Mouse (Mus musculus) telencephalon, adult 2 months (tissue): Measurements from ENCODE around the gene Ap3b1.

Experiments used
- DNase-seq: peaks from one replicate; pipeline ENCODE4 v3.0.0-alpha.2; 2011; ENCODE audit warnings: low read depth, low spot score

Gene Ap3b1

DNA sequence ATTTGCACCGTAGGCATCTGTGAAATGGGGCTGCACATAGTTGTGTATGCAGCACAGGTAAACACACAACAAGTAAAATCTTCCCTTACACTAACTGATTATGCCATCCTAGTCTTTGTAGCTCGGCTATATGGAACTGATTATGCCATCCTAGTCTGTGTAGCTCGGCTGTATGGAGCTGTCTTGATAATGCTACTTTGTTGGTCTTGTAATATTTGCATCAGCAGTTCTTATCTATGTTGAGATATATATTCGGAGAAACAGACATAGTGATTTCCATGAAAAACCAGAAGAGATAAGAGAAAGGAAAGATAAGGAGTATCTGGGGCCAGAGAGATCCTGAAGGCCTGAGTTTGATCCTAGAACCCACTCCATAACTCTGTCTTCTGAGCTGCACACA is 178.6 kb downstream of the Ap3b1 start:
- no peak for DNase-seq

DNA sequence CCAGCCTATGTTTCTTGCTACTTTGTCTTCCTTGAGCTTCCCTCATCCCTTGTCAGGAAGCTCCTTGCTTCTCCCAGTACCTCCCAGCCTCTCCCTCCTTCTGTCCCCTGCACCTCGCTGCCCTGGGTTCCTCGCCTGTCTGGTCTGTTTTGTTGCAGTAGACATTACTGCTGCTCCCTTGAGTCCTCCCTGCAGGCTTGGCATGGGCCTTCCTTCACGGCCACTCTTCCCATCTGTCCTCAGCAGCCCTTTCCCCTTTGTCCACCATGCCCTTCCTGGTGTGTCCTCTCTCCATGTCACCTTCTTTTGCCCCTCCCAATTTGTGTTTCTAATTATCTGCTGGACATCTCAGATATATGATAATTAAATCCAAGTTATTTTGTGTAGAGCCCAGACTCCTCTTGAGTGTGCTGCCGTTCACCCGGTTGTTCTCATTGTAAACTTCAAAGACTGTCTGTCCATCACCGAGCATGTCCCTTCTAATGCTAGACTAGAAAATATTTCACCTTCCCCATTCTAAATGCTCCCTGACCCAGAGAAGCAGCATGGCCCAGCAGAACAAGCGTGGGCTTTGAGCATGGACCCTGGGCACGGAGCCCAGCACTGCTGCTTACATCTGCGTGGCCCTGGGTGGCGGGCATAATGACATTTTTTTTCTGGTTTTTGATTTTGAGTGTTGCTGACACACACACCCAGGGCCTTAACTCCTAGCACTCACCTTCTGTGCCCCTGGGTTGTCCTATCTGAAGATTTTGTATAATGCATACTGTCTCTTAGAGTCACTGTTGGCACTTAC is 181.3 kb downstream of the Ap3b1 start:
- DNase-seq = no peak

DNA sequence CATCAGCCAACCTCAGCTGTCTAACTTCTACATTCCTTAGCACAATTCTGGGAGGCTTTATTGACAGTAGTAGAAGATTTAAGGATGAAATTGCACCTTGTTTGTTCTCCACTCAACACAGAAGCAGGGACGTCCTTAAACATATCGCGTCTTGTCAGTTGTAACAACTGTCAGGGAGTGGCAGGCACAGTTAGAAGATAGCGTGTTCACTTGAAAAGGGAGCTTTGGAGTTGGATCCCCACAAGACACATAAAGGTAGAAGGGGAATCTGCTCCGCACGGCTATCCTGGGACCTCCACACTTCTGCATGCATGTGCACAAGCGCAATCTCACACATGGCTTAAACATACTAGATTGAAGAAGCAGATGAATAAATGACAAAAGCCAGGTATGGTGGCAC is 183.3 kb downstream of the Ap3b1 start:
- DNase-seq = no peak

DNA sequence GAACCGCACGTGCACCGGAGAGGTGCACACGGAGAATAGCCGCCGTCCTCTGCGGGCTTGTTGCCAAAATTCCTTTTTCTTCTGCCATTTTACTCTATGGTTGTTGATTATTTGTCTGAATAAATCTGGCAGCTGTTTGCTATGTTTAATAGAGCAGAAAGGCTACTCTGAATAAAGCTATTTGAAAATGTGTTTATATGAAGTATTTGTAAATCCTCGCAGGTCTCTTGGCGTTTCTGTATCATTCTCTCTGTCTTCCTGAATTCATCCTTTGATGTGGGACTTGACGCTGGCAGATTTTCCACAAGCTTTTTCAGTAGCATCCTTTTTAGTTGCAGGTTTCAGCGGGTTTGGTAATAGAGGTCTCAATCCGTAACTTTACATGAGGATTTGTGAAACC is 185.5 kb downstream of the Ap3b1 start:
- no peak for DNase-seq

DNA sequence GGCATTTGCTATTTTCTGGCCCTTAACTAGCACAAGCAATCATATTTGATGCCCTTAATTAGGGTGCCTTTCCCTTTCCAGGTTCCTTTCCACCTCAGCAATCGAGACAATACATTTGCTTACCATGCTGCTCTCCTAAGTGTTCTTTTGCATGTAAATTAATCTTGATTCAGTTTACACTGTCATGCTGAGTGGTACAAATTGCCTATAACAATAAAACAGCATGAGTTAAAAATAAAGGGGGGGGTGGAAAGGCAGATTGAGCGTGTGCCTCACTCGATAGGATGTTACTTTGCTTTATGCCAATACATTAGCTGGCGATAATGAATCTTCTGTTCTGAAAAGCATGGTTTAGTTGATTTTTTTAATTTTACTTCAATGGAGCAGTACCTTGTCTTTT is 187.0 kb downstream of the Ap3b1 start:
- no peak for DNase-seq

DNA sequence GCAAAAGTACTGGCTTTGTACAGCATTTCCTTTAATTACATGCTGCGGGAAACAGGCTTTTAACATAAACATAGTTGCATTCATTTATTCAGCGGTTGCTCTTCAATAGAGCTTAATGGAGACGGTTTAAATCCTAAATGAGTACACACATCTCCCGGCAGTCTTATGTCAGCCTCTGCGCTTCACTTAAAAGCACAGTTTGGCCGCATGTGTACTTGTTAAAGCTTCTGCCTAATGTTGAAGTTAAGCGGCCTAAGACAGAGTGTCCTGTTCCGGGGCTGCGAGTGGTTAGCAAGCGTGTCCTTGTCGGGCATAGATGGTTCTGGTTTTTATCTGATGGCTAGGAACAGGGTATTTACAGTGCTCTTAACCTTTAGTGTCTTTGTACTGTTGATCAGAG is 187.5 kb downstream of the Ap3b1 start:
- no peak for DNase-seq

DNA sequence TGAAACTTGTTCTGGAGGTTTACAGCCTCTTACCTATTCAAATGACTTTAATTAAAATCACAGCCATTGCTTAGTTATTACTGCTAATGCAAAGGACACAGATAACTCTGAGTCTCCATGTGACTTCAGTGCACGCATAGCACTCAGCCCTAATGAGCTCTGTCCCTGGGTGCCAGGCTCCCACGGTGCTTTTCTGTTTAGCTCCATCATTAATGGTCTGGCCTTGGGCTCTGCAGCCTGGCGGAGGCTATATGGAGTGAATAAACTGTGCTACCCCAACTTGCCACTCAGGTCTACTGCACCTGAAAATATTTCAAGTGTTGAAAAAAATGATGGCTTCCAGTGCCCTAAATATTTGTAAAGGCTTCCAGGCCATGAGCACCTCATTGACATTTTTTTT is 190.8 kb downstream of the Ap3b1 start:
- no peak for DNase-seq

DNA sequence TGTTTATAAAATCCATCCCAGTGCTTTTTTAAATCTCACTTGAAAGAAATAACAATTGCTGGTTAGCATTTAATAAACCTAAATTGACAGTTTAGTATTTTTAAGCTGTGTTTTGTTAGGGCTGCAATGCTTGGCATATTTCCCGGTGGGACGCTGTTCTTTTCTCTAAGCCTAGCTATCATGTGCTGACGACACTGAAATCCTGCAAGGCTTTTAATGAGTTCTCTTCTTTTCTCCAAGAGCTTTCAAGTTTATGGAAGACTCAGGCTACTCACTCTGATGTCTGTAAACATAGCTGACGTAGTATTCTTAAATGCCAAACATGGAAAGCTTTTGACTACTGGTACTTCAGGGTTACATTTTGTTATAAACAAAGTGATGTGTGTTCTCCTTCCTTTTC is 191.3 kb downstream of the Ap3b1 start:
- no peak for DNase-seq

DNA sequence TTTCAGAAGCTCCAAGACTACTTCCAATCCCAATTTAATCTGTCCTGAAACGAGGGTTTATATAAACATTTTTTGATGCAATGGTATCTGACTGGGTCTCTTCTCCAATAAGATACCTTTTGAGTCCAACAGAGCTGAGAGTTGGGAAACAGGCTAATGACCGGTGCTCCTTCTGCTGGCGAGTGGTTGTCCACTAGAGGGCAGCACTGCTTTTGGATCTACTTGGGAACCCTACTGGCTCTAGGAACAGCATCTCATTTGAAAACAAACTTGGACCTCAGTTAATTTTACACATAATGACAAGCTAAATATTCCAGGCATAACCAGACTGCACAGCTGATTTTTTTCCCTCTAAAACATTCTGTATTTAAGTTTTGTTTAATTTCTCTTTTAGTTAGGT is 201.3 kb downstream of the Ap3b1 start:
- peak; percentile 56 for DNase-seq

DNA sequence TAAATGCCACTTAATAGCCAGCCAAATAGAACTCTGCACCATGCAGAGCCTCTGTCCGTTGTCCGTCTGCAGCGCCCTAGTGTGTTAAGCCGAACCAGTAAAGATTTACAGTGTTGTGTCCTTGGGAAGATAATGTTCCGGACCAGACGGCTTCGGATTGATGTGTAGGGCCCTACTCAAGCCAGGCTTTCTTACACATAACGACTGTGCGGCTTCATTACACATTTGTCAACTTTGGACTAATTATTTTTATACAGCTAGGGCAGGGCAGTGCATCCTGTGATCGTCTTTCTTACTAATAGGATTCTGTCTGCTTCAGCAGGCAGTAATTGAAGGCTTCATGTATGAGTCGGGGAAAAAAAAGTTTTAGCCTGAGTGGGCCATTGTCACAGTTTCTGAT is 202.1 kb downstream of the Ap3b1 start:
- DNase-seq = no peak

DNA sequence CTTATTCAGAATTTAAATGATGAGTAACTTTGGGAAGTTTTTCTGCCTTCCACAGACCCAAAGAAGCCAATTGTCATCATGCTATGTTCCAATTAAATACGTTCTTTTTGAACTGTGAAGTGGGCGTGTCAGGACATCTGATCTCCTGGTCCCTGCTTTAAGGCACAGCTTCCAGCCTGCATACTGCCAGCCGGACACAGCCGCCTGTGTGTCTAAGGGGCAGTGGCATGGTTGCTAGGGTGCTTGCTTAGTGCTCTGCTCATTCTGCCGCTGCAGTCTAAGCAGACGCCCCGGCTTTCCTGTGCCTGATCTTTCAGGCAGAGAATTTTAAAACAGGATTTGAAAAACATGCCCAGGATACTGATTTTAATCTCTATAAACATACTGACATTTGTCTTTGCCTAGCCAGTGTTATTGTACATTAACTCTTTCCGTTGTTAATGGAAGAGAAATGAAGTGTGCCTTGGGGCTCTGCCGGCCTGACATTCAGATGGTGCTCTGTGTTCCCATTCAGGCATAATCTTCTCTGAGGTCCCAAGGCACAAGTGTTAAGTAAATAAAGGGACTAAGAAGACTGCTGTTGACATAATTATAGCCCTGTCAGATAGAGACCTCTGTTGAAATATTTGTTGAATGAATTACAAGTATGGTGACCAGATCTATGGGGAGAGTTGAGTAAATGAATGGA is 204.0 kb downstream of the Ap3b1 start:
- DNase-seq = no peak

DNA sequence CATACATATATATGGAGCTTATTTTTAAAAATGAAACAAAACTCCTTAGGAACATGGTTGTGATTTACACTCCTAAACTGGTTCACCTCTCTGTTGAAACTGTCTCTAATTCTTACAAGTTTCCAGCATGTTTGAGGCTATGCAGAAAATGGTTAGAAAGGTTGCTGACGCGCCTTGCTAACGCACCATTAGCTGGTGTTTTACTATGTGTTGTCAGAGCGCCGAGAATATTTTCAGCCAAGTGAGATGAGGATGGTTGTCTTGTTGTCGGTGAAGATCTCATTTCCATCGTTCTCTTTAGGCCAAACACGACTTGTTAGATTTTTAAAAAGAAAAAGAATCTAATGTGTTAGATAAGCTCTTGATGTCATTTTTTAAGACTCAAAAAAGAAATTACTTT is 205.1 kb downstream of the Ap3b1 start:
- DNase-seq = no peak

DNA sequence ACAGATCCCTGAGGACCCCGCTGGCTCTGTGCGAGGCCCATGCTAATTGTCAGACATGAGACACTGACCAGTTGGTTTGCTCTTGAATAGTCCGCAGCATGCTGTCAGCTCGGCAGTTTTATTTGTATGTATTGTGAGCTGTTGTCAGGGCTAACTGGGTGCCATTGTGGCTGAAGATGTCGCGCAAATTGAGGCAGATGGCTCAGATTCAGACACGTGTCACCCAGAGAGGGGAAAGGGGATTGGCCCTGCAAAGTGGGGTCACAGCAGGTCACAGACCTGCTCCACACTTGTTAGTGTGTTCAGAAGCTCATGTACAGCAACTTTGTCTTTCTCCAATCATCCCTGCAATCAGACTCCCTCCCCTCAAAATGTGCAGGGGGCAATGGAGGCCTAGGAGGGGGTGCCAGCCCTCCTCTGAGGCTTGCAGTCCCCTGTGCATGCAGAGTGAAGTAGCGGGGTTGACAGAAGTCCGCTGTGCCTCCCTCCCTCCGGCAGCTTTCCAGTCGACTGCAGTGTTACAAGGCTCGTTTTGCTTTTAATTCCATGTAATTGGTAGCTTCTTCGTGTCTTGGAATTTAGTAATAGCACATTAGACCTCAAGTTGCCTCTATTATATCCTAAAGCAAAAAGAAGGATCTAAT is 205.7 kb downstream of the Ap3b1 start:
- DNase-seq = no peak

DNA sequence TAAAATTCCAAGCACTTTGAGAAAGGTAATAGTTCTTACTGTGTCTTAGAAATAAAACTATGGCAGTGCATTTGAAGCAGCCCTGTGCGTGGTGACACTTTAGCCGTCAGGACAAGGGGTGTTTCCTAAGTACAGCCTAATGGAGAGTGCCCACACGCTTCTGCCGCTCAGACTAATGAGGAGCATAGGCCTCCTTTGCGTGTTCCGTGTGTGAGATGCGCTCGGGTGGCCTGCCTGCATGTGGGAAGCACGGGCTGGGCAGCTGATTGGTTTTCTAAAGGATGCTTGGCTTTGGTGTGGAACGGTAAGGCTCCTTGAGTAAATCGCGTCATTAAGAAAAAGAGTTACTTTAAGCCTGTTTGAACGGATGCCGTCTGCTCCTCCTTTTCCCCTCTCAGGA is 206.4 kb downstream of the Ap3b1 start:
- DNase-seq = no peak

DNA sequence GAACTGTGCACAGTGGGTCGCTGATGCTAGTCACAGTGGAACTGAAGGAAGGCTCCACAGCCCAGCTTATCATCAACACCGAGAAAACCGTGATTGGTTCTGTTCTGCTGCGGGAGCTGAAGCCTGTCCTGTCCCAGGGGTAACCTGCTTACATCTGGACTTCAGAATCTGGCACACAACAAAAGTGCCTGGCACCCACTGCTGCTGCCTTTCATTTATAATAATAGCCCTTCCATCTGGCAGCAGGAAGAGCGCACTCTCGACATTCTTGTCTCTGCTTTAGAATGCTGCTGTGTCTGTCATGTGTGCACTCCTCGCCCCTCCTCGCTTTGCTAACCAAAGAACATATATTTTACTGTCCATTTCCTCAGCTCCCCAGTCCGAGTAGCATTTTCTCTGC is 206.9 kb downstream of the Ap3b1 start:
- DNase-seq = no peak

DNA sequence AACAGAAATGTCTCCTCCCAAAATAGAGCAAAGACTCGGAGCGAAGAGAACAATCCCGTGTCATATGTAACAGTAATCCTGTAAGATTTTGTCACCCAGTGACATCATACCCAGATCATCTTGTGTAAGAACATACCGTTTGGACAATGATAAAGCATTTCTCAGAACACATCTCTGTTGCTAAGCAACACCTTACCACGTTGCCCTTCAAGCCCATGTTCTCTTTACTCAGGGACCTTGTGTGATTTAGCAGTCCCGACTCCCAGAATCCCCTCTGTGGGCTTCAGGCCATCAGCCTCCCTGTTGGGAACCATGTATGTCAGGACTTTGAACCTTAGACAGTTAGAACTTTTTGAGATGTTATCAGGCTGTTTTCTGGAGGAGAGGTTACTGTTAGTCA is 209.0 kb downstream of the Ap3b1 start:
- DNase-seq = no peak

DNA sequence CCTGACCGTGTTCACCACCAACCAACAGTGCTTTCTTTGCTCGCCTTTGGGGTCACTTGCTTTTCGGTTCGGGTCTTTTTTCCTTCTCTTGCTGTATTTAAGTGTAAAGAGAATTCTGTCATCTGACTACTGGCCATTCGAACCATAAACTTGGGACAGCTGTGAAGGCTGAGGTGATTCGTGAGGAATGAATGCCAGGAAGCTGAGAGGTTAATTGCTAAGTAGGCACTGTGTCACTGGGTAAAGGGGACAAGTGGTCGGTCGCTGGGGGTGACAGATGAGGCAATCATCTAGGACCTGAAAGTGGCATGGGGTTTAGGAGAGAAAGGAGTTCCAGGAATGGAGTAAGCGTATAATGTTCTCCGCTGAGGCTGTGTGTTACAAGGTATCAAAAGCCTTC is 212.2 kb downstream of the Ap3b1 start:
- DNase-seq = no peak

DNA sequence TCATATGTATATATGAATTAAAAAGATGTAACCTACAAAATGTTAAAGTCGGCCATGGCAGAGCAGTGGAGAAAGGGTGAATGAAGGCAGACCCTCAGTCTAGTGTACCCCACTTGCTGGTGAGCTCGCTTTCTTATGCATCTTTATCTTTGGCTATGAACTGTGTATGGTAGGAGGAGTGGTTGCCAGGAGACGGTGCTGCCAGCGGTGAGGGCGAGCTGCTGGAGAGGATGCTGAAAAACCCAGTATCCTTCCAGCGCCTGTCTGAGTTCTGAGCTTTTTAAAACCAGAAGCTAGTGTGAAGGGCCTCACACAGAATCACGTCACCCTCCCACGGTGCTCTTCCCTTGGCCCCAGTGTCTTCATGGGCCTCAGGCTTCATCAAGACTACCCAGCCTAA is 214.6 kb downstream of the Ap3b1 start:
- DNase-seq = no peak

DNA sequence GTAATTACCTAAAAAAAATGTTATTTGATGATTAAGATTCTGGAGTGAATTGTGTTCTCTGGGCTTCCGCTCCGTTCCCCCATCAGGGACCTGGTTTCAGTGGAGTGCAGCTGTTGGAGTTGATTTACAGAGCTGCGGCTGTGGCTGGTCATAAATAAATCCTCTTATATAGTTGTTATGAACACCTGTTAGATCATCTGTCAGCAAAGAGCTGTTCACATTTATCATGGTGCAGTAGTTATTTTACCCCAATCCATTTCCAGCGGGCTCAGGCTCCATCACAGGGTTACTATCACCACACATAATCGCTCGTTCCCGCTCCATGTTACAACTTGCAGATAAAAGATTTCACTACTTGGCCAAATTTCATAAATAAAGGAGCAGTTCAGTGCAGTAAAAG is 215.1 kb downstream of the Ap3b1 start:
- DNase-seq = no peak

DNA sequence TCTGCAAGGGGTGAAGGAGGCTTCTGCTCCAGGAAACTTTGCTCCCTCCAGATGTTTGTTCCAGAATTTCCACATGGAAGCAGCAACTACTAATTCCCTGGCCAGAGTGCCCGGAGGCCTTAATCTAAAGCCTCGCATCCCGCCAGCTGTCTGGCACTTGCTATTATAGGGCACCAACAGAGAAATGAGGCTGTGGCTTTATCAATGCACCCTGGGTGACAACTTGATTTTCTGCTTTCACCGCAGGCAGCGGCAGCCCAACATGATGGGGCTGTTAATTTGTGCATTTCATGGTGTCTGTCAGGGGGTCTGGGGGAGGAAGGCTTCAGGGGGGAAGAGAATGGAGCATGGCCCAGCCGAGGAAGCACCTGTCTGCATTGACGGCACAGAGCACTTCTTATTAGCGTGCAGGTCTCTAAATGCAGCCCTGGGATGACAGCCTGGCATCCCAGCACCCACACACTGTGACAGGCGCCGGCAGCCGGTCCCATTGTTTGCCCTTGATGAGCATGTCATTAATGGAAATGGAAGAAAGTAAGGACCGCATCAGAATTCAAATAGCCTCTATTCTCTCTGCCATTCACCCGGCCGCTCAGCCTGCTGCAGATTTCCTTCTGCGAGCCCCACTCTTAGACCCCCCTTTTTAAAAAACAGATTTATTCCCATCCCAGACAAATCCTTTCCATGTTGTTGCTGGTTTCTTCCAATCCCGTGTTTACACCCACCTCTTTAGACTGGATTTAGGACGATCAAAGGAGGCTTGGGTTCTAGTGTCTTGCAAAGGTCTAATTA is 217.0 kb downstream of the Ap3b1 start:
- no peak for DNase-seq

DNA sequence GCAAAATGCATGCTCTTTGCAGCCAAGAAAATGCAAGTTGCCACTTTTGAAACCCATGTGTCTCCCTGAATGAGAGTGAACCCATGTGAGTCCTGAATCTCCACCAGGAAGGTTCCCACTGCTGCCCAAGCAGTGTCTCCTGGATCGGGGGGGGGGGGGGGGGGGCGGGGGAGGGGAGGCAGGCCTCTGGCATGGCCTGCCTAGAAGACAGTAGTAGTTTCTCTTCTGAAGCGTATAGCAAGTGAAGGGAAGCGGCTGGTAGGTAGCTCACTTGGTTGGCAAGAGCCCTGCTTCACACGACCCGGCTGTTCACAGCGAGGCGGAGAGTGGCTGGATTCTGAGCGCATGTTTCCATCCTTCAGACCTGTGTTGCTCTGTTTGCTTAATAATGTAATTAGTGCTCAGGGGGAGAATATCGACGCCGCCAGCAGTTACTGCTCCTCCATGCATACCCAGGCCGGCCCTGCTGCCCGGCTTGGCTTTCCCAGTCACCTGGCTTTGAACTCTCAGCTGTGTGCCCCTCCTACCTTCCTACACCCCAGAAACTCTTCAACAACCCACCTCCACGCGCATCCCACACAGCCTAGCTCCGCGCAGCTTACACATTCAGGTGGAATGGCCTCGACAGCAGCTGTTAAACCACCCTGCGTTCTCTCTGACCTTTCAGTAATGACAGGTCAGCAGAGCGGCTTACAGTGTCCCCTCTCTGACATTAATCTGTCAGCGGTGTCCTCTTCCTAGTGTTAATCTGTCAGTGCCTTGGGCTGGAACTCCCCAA is 217.8 kb downstream of the Ap3b1 start:
- DNase-seq = no peak

DNA sequence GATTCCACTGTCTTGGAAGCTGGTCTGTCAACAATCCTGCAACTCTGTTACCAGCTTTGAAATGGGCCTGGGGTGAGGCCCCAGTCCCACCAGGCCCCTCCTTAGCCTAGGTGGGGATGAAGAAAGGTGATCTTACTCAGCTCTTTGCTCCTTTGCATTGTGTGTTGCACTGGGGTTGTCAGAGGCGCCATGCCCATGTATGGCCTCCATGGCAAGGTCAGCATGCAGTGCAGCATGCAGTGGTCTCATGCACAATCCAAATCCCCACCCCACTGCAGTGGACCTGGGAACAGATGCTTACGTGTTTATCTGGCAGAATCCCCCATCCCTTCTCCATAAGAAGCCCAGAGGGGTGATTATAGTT is 218.4 kb downstream of the Ap3b1 start:
- no peak for DNase-seq
